Mouse (Mus musculus): ENCODE results near the gene Agtpbp1.
A peak's percentile ranks its signal among the peaks of the same experiment; 100 is the strongest.
"Not testable (repeated sequence)": the region's sequence is repeated elsewhere in the genome, so short reads cannot be mapped to it uniquely, and the experiment has no call there.

Gene Agtpbp1

GRCm38 (mm10) chr13:59480599-59481483, 104.2 kb downstream of the Agtpbp1 start:
- no peak for DNase-seq (ENCODE audit: low spot score)

DNA sequence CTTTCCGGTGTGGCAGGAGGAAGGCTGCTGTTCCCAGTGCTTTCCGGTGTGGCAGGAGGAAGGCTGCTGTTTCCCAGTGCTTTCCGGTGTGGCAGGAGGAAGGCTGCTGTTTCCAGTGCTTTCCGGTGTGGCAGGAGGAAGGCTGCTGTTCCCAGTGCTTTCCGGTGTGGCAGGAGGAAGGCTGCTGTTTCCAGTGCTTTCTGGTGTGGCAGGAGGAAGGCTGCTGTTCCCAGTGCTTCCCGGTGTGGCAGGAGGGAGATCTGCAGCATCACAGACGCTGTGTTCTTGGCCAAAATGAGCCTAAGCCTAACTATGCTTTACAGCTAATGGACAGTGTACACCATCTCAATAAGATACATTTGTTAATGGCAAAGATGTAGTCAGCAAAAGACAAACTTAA, 107.1 kb downstream of the Agtpbp1 start:
- DNase-seq (ENCODE audit: low spot score): not testable (repeated sequence)

DNA sequence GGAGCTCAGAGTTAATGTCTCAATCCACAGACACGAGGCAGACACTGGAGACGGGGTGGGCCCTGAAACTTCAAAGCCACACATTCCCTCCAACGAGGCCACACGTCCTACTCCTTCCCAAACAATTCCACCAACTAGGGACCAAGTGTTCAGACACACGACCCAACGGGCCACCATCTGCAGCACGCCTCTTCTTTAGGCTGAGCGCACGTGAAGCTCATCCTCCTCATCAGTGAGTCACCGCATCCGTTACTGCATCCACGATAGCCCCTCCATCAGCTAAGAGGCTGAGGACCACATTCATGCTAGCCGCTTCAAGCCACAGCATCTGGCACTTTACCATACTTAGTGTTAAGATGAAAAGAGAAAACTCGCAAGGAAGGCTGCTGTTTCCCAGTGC, 107.6 kb downstream of the Agtpbp1 start:
- DNase-seq (ENCODE audit: low spot score): no peak

DNA sequence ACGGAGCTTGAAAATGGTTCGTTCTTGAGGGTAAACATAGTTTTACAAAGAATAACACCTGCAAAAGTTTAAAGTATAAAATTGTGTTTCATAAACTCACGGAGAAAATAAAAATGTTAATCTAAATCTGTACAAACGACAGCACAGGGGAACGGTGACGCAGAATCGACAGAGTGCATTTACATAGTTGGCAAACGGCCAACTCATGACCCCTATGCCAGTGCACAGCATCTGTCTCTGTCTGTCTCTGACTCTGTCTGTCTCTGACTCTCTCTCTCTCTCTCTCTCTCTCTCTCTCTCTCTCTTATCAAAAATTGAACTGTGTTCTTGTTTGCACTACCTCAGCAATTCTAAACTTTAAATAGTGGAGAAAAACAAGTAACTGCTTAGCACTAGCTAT, 110.1 kb downstream of the Agtpbp1 start:
- no peak for DNase-seq (ENCODE audit: low spot score)

GRCm38 (mm10) chr13:59473341-59473740, 111.7 kb downstream of the Agtpbp1 start:
- no peak for DNase-seq (ENCODE audit: low spot score)

DNA sequence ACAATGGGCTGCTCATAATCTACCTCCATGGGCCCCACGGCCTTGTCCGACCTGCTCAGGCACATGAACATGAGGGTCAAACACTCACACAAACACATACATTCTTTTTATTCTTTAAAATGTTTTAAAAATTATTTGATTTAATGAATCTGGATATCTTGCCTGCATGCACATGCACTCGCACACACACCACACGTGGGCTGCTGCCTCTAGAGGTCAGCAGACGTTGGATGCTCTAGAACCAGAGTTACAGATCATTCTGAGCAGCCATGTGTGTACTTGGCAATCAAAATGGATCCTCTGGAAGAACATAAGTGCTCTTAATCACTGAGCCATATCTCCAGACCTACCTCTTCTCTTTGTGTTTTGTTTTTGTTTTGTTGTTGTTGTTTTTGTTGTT, 112.8 kb downstream of the Agtpbp1 start:
- DNase-seq (ENCODE audit: low spot score): no peak

- no peak for DNase-seq (ENCODE audit: low spot score)
Observed at GRCm38 (mm10) chr13:59469701-59470100, 115.3 kb downstream of the Agtpbp1 start.

- DNase-seq (ENCODE audit: low spot score): no peak
Observed at GRCm38 (mm10) chr13:59468181-59468802, 116.7 kb downstream of the Agtpbp1 start.

GRCm38 (mm10) chr13:59467591-59467990, 117.4 kb downstream of the Agtpbp1 start:
- peak; percentile 48 for DNase-seq (ENCODE audit: low spot score)

- no peak for DNase-seq (ENCODE audit: low spot score)
Observed at GRCm38 (mm10) chr13:59460958-59461357, 124.1 kb downstream of the Agtpbp1 start.

- no peak for DNase-seq (ENCODE audit: low spot score)
Observed at GRCm38 (mm10) chr13:59456203-59456602, 128.8 kb downstream of the Agtpbp1 start.

- DNase-seq (ENCODE audit: low spot score): no peak
Observed at GRCm38 (mm10) chr13:59454001-59454785, 130.8 kb downstream of the Agtpbp1 start.

DNA sequence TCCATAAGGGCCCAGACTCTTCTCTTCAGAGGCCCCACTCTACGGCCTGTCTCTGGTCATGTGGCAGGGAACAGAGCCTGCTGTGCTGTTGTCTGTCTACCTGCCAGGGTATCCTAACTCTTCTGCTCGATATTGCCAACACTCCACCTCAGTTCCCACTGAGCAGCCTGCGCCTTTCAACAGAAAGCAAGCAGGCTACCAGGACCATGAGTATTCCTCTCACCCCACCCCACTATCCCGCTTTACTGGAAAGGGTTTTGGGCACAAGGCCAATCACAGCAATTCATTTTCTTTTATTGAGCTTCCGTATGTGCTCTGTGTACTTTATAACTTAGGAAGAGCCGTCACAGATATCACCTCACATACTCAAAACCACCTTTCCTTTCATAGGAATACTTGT, 131.4 kb downstream of the Agtpbp1 start:
- DNase-seq (ENCODE audit: low spot score): no peak

DNA sequence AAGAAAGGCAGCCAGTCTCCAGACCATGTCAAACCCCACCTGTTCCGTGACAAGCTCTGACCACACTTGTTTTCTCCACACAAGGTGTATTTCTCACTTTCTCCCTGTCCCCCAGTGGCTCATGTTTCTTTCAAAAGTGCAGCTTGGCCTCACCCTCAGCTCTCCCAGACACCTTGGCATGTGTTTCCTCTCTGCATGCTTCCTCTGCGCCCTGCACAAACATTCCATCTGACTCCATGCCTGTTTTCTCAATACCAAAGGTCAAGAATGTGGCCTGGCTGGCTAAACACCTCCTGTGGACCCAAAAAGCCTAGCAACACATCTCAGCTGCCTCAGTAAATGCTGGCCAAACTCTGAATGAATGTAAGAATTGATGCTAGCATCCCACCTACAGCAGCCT, 132.0 kb downstream of the Agtpbp1 start:
- no peak for DNase-seq (ENCODE audit: low spot score)

DNA sequence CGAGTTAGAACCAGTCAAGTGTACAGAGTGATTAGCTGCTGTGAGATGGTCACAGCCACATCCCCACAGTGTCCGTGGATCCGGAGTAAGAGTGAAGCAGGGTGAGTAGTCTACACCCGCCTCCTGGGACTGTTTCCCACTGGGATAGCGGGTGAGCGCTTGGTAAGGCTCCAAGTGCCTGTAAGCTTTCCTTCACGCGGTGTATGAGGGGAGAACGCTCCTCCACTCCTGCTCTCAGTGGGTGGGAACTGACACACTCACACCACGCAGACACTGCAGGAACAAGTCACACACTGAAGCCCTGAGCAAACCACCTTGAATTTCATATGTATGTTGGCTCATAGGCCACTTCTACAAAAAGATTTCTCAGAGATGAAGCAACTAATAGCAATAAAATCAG, 134.2 kb downstream of the Agtpbp1 start:
- no peak for DNase-seq (ENCODE audit: low spot score)

DNA sequence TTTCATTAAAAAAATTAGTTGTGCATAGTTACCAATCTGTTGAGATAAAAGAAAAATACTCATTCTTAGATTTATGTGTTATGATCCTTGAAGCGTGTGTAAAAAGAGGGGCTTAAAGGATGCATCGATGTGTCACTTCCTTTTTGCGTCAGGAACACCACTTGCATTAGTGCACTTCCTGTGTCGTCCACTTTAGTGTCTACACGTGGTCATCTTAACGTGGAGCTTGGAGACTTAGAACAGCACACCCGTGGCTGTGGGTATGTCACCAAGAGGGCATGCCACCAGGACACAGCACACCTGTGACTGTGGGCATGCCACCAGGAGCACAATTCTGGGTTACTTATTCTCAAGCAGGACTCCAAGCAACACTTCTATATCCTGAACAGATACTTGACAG, 137.9 kb downstream of the Agtpbp1 start:
- DNase-seq (ENCODE audit: low spot score): no peak

DNA sequence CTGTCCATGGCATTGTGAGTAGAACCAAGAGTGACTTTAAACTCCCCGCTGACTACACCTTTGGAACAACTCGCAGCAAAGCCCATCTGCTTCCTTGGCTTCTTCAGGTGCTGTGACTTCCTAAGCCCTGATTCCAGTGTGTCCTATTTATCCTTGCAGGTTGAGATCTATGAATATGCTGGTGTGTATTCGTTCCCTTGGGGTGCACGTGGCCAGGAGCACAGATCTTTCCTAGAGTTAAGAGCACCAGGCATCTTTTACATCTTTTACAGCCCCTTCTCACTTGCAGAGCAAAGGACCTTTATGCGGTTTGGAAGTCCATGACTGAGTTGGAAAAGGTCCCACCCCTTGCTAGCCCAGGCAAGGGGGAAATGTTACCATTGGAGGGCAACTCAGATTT, 139.8 kb downstream of the Agtpbp1 start:
- no peak for DNase-seq (ENCODE audit: low spot score)

GRCm38 (mm10) chr13:59444371-59444770, 140.7 kb downstream of the Agtpbp1 start:
- no peak for DNase-seq (ENCODE audit: low spot score)

- no peak for DNase-seq (ENCODE audit: low spot score)
Observed at GRCm38 (mm10) chr13:59439683-59440082, 145.3 kb downstream of the Agtpbp1 start.

- DNase-seq (ENCODE audit: low spot score): no peak
Observed at GRCm38 (mm10) chr13:59434554-59434953, 150.5 kb downstream of the Agtpbp1 start.

- no peak for DNase-seq (ENCODE audit: low spot score)
Observed at GRCm38 (mm10) chr13:59431124-59431864, 153.7 kb downstream of the Agtpbp1 start.

GRCm38 (mm10) chr13:59429369-59429768, 155.7 kb downstream of the Agtpbp1 start:
- no peak for DNase-seq (ENCODE audit: low spot score)
